Mouse (Mus musculus) T-cell, adult 2 months (primary cell): ENCODE results near the gene Eps8.

Experiments used
- DNase-seq: peaks from one replicate; pipeline ENCODE4 v3.0.0; 2022; ENCODE audit warnings: low spot score

Eps8 gene

DNA sequence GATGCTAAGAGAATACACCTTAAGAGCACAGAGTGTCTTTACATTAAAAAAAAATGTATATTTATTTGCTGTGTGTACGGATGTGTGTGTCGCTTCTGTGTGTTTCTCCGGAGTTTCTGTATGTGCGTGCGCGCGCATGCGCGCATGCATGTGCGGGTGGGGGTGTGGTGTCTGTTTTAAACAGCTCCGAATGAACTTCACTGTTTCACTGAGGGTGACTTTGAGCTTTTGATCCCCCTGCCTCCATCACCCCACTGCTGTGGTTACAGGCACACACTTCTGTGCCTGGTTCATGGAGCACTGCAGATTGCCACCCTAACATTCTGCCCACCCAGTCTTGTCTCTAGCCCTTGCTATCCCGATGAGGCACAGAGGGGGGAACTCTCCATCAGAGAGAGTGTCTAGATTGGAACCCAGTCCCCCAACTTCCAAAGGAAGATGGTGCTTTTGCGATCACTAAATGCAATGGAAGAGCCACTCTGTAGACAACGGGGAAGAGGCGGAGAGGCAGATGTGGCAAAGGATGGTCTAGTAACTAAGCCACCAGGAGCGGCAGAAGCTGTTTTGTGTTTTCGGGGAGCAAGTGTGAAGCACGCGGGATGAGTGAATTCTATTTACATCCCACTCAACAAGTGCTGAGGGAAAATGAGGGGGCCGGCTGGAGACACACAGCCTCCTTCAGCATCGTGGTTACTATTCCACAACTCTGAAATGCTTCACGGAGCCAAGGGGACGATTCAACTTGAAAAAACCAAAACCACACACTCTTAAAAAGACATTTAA lies 7.1 kb upstream of the Eps8 start:
- DNase-seq, result no peak

DNA sequence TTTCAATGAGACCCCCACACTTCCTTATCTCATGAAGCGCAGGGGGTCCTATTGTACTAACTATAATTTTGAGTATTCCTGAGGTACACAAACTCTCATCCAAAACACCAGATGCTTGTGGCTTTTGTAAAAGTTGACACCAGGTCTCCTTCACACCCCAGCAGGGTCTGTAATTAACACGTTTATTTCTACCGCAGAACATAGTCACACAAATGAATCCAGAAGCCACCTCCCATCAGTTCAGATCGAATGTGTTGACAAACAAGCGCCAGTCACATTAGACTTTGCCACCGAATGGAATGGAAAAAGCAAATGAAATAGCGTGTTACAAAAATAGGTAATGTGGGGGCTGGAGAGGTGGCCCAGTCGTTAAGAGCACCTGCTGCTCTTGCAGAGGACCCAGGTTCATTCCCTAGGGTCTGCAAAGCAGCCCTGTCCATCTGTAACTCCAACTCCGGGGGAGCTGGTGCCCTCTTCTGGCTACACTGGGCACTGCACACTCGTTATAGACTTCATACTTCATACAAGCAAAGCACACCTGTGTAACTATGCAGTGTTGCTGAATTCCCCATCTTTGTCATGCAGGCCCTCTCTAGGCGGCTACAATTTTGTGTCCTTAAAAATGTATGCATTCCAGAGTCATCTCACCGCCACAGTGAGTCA lies 3.9 kb upstream of the Eps8 start:
- DNase-seq, result no peak

- no peak for DNase-seq
Observed at GRCm38 (mm10) chr6:137657203-137657602, 2.5 kb upstream of the Eps8 start.

DNA sequence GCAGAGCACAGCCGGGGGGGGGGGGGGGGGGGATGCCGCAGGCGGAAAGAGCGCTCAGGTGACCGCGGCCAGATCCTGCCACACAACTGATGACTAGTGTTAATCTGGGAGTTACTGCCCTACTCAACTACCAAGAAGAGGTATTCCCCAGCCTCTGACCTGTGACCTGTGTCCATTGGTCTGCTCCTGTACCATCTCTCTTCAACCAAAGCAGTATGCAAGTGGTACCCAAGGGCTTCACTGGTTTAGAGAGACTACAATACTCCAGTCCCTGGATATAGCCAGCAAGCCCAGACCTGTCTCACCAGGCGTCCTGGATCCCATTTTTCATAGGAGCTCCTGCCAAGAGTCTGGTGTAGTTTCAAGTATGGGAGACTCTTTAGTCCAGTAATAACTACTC lies 5.1 kb downstream of the Eps8 start:
- no peak for DNase-seq

- DNase-seq, result peak; percentile 10
Observed at GRCm38 (mm10) chr6:137649068-137649480, 5.6 kb downstream of the Eps8 start.

GRCm38 (mm10) chr6:137648110-137649067 lies 6.3 kb downstream of the Eps8 start:
- no peak for DNase-seq

DNA sequence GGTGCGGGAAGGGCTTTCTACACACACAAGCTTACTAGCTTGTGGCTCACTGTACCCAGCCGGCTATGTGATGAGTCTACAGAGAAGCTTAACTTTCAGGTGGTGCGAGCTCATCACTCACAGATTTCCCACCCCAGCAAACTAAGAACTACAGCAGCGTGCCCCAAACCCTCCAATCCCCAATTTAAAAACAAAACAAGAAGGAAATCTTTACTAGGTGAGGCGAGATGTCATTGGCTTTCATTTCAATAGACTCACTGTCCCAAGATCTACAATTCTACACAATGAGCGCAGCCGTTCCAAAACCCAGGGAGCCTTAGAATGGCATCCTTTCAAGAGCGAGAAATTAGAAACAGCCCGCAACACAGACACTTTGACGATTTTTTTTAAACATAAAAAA lies 7.0 kb downstream of the Eps8 start:
- no peak for DNase-seq

DNA sequence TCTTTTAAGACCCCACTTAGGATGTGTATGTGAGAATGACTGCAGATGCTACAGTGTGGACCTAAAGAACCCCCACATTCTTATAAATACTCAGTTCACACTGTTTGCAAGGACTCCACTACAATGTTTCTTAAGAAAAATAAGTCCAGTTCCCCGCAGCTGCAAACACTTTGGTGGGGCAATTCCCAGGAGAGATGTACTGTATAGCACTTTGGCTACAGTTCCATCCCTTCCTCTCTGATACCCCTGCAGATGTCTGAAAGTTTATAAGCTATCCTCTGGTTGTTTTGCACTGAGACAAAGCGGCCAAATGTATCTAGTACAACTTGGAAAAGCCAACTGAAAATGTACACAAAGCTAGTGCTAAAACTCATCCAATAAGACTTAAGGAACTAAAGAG lies 8.0 kb downstream of the Eps8 start:
- DNase-seq, result no peak

- DNase-seq, result no peak
Observed at GRCm38 (mm10) chr6:137644893-137645292, 9.8 kb downstream of the Eps8 start.

DNA sequence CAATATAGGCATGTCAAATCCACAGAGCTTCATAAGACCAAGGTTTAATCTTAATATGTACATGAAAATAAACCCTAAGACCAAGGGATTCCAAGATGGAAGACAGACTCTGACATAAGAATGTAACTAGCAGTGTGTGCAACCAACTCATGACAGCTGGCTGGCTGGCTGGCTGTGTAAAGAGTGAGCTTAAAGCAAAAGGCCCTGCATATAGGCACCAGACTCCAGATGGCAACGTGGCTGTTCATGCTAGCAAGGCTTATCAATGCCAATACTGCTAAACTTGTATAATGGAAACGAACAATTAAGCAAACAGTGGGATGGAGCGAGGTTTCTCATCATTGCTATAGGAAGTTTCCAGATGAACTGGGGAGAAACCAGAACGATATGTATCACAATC lies 10.9 kb downstream of the Eps8 start:
- no peak for DNase-seq

- DNase-seq, result no peak
Observed at GRCm38 (mm10) chr6:137641642-137642041, 13.0 kb downstream of the Eps8 start.

GRCm38 (mm10) chr6:137638834-137639567 lies 15.7 kb downstream of the Eps8 start:
- no peak for DNase-seq

DNA sequence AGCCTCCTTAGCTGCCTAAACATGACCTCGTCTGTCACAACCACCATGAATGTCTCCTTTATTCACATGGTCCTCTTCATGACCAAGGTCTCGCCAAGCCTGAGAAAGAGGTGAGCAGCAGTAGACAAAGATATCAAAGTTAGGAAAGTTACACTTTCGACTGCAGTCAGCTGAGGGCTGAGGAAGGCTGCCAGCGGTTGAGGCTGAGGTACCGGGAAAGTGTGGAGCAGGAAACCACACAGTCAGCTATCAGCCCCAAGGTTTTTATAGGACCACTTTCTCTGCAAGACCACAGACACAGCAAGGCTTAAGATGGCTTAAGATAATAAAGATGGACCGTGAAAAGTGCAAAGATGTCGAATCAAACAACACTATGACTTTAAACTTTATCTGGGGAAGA lies 17.2 kb downstream of the Eps8 start:
- DNase-seq, result no peak

DNA sequence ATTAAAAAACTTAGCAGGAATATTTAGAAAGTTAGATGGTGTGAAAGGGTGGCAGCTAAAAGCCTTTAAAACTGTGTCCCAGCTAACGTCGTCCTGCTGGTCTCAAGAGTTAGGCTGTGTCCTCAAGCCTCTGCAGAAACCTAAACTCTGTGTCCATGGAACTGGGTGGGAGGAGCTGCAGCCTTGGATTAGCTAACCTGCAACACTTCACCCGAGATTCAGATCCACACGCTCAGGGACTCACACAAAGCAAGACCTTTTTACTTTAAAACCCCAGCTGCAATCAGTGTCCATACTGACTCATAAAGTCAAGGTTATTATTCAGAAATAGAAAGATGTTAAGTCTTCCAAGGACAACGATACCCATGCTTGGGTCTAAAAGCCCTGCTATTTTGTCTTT lies 18.5 kb downstream of the Eps8 start:
- DNase-seq, result no peak

DNA sequence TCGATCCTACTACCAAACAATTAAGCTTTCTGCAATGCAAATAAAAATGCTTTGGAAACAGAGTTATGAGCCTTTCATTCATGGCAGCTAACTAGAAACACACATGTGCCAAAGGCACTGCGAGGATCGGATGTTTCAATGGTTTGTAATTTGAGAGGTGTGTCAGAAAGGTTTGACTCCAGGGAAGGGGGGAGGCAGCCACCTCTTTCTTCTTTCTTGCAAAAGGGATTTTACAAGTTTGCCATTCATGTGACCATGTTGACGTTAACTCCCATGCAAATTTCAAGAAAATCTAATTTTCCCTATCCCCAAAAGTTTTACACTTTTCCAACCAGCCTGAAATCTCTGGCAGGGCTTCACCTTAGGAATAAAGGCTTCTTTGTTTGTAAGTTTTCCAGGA lies 21.1 kb downstream of the Eps8 start:
- DNase-seq, result no peak

DNA sequence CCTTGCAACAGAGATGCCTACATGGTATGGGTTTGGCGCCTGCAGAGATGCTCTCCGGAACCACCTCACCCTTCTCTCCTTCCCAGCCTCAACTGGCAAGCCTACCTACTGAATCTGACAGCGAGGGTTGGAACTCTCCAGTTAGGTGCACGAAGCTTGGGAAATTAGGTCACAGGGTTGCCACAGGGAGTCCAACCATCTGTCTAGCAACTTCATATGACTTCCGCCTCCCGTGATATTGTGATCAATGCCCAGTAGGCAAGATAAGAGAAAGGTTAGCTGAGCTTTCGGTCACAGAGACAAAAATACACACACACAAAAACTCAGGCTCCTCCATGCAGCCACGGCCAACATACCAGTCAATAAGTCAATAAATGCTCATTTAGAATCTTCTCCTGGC lies 21.6 kb downstream of the Eps8 start:
- DNase-seq, result no peak

DNA sequence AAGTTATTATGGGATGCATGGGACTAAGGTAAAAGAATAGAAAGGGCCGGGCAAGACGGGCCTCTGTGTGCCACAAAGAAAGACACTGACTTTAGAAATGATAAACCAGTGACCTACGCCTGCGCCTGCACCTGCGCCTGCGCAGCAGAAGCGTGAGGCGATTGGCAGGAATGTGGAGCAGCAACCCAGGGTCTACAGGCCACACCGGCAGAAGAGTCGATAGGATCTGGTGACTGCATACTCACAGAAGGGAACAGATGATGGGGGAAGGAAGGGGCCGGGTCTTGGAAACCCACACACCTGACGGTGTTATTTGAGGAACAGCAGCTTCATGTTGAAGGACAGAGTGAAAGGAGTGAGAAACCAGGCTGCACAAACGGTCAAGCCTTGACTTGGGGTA lies 24.3 kb downstream of the Eps8 start:
- no peak for DNase-seq

- no peak for DNase-seq
Observed at GRCm38 (mm10) chr6:137629603-137630231, 25.0 kb downstream of the Eps8 start.

DNA sequence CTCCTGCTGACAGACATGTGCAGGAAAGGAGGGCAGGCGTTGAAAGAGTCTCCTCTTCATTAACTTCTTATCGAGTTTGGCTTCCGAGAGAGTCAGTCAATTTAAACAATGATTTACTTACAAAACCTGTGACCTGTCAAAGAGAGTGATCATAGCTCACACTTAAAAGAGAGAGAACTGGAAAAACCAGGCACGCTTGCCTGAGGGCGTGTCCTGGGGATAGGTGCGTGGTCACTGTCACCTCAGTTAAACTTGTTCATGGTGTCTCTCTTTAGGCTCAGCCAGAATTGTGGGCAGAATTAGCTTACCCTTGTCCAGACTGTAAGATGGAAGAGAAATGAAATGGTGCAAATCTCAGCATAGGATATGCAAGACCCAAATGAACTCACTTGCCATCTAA lies 26.0 kb downstream of the Eps8 start:
- DNase-seq, result no peak

DNA sequence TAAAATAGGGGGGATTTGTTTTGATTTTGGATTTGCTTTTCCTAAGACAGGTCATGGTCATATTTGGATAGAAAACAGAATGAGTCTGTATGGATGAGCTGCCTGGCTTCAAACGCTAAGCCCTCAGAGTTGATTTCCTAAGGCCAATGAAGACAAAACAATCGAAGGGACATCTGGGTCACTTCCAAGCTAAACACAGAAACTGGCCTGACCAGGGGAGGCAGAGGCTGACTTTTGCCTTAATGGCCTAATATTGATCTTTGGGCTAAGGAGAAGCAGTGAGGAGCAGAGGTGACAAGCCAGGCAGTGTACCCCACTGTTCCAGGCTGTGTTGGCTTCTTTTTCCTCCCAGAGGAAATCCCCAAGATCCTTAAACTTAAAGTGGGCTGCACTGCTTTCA lies 33.7 kb downstream of the Eps8 start:
- no peak for DNase-seq

DNA sequence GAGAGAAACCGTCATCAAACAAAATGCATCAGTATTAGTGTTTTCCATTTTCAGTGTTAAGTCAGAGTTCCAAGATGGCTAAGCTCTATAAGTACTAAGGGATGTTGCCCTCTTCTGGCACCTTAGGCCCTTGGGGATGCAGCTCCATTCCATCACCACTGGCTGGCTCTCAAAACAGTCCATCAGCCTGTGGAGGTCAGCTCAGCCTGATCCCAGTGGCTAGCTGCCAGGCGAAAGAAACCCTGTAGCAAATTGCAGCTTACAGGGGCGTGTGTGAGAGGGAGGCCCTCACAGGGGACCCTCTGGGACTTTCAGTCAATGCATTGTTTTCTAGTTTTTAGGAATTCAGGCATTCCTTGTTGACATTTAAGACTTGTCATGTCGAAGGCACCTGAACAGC lies 40.8 kb downstream of the Eps8 start:
- no peak for DNase-seq
